12 mouse cellular contexts compared by ENCODE assay signal in genomic region chr9:97171484-97171883, GRCm38 (mm10).
"Had no signal": no experiment of that assay in that cellular context is flagged by ENCODE, and none has a peak within 500 bp of the region (broad histone marks: within the 10 kb centered on the region; RNA-seq: fewer than 3 reads in every experiment).

No protein-coding gene starts in this region.

- H3K36me3 ChIP-seq: heart, embryonic 10.5 days; heart, embryonic 12.5 days; hindbrain, embryonic 13.5 days; hindbrain, embryonic 15.5 days; kidney, embryonic 15.5 days; limb, embryonic 13.5 days; limb, embryonic 15.5 days; liver, embryonic 12.5 days had no signal

- DNase-seq: gastrocnemius, postnatal 14 days; gastrocnemius, postnatal 36 days; kidney, adult 11 months had no signal

- H3K9me3 ChIP-seq: heart, embryonic 10.5 days; hindbrain, embryonic 13.5 days; hindbrain, embryonic 15.5 days; kidney, embryonic 15.5 days; limb, embryonic 13.5 days; limb, embryonic 15.5 days; liver, embryonic 12.5 days had no signal

- ATAC-seq: intestine, embryonic 16.5 days; liver, embryonic 12.5 days had no signal

- H3K27me3 ChIP-seq: heart, embryonic 12.5 days; hindbrain, embryonic 13.5 days; hindbrain, embryonic 15.5 days; kidney, embryonic 15.5 days; limb, embryonic 13.5 days; limb, embryonic 15.5 days had no signal

- H3K4me1 ChIP-seq: heart, embryonic 10.5 days; heart, embryonic 12.5 days; hindbrain, embryonic 13.5 days; hindbrain, embryonic 15.5 days; kidney, embryonic 15.5 days; limb, embryonic 13.5 days; limb, embryonic 15.5 days; liver, embryonic 12.5 days had no signal

- H3K4me3 ChIP-seq: heart, embryonic 10.5 days; heart, embryonic 12.5 days; hindbrain, embryonic 13.5 days; hindbrain, embryonic 15.5 days; kidney, embryonic 15.5 days; limb, embryonic 13.5 days; limb, embryonic 15.5 days; liver, embryonic 12.5 days had no signal
